Mouse (Mus musculus): ENCODE data around the gene Rad23a.

GRCm38 (mm10) chr8:84787523-84788302 is 52.8 kb downstream of the Rad23a start:
- no peak for TF ChIP-seq CTCF (IDR thresholded peaks at IDR 0.05)
- no peak for TF ChIP-seq POLR2A (IDR thresholded peaks at IDR 0.05; ENCODE audit: insufficient read depth, low read depth, low read length)

Data from heart, adult 2 months (tissue).